Comparison of ENCODE assay signal across 24 mouse cellular contexts in genomic region chr1:89544094-89544493, GRCm38 (mm10).
DNase-seq lines count a peak whose midpoint lies in the region; ATAC-seq and TF ChIP-seq lines count a peak whose summit lies in the region.
"Had no signal": no experiment of that assay in that cellular context is flagged by ENCODE, and none has a peak within 500 bp of the region (broad histone marks: within the 10 kb centered on the region; RNA-seq: fewer than 3 reads in every experiment).

No protein-coding gene starts in this region.

- no peaks in the 10 kb centered on the region for H3K27me3 ChIP-seq in heart, adult 2 months (ENCODE audit: control insufficient read depth, insufficient read depth, low read length)
- H3K27me3 ChIP-seq in heart, embryonic 10.5 days (ENCODE audit: insufficient read depth, poor library complexity, severe bottlenecking), result no peaks in the 10 kb centered on the region
- H3K27me3 ChIP-seq in lung, postnatal 0 days (replicated peaks; ENCODE audit: insufficient read depth, low read length), result no peaks in the 10 kb centered on the region
- no peaks in the 10 kb centered on the region for H3K27me3 ChIP-seq in myocyte (ENCODE audit: control insufficient read depth, insufficient read depth, insufficient read length)
- H3K27me3 ChIP-seq in intestine, embryonic 16.5 days (replicated peaks; ENCODE audit: control insufficient read depth, insufficient read depth, low read length), result no peaks in the 10 kb centered on the region
- H3K27me3 ChIP-seq: embryonic facial prominence, embryonic 13.5 days; forebrain, embryonic 15.5 days; heart, embryonic 13.5 days; hindbrain, embryonic 12.5 days; hindbrain, embryonic 15.5 days had no signal

- no peak overlapping the region for H3K4me2 ChIP-seq in lung, postnatal 0 days (replicated peaks; ENCODE audit: low read depth, low read length)
- peak overlapping the region; percentile 8 for H3K4me2 ChIP-seq in myocyte (ENCODE audit: low read depth)
- no peak overlapping the region for H3K4me2 ChIP-seq in intestine, embryonic 16.5 days (ENCODE audit: low read depth, low read length)
- H3K4me2 ChIP-seq: embryonic facial prominence, embryonic 13.5 days; forebrain, embryonic 12.5 days; forebrain, embryonic 15.5 days; heart, embryonic 13.5 days; hindbrain, embryonic 12.5 days; hindbrain, embryonic 15.5 days had no signal

- H3K4me1 ChIP-seq in heart, adult 2 months (ENCODE audit: control insufficient read depth, insufficient read depth, low read length), result peaks cover 29% of the 10 kb centered on the region
- peaks cover 39% of the 10 kb centered on the region for H3K4me1 ChIP-seq in heart, embryonic 10.5 days
- H3K4me1 ChIP-seq in lung, postnatal 0 days (ENCODE audit: insufficient read depth, low read depth, low read length), result no peaks in the 10 kb centered on the region; the same call in 1 of the 2 replicates
- peaks cover 9% of the 10 kb centered on the region for H3K4me1 ChIP-seq in intestine, embryonic 16.5 days (ENCODE audit: control insufficient read depth, insufficient read depth, low read length)

- no peak for TF ChIP-seq POLR2A in heart, adult 2 months (IDR thresholded peaks at IDR 0.05; ENCODE audit: insufficient read depth, low read depth, low read length)
- TF ChIP-seq POLR2A in myocyte (IDR thresholded peaks at IDR 0.05; ENCODE audit: insufficient read length, low read depth), result no peak

- ATAC-seq in lung, postnatal 0 days, result peak; percentile 17; the same call in 1 of the 2 replicates
- ATAC-seq in intestine, embryonic 16.5 days, result no peak
- ATAC-seq: CD4-positive, CD25-positive, alpha-beta regulatory T cell, adult 4 months; forebrain, embryonic 15.5 days had no signal

- DNase-seq in heart, adult 2 months, result peak in 1 of 2 experiments; percentile 45
- no peak for DNase-seq in heart, embryonic 10.5 days (ENCODE audit: low spot score)
- DNase-seq in lung, postnatal 0 days (ENCODE audit: low spot score), result peak; percentile 25
- no peak for DNase-seq in lung, adult 18-20 months
- DNase-seq: adrenal gland, adult 8-10 months; adrenal gland, postnatal 25 days; cerebellum, adult 11-12 months; cerebellum, adult 8-10 months; cerebellum, postnatal 10 days; cerebellum, postnatal 36 days; embryo, embryonic 11 days; gastrocnemius, postnatal 14 days; heart, postnatal 14 days had no signal

- H3K79me2 ChIP-seq in heart, adult 2 months (replicated peaks; ENCODE audit: control insufficient read depth, insufficient read depth, low read length), result peaks cover 10% of the 10 kb centered on the region
- peaks cover 93% of the 10 kb centered on the region for H3K79me2 ChIP-seq in myocyte (ENCODE audit: control insufficient read depth, insufficient read depth)

- TF ChIP-seq CTCF in heart, adult 2 months (IDR thresholded peaks at IDR 0.05), result no peak
- no peak for TF ChIP-seq CTCF in lung, postnatal 0 days (IDR thresholded peaks at IDR 0.05)

- H3ac ChIP-seq in myocyte (ENCODE audit: control insufficient read depth, insufficient read length), result no peak overlapping the region

- no peaks in the 10 kb centered on the region for H3K36me3 ChIP-seq in heart, adult 2 months (ENCODE audit: control insufficient read depth, insufficient read depth, low read length)
- H3K36me3 ChIP-seq in heart, embryonic 10.5 days, result no peaks in the 10 kb centered on the region
- H3K36me3 ChIP-seq in lung, postnatal 0 days (ENCODE audit: insufficient read depth, low read length), result no peaks in the 10 kb centered on the region
- H3K36me3 ChIP-seq in myocyte (ENCODE audit: control insufficient read depth, insufficient read depth), result no peaks in the 10 kb centered on the region
- no peaks in the 10 kb centered on the region for H3K36me3 ChIP-seq in intestine, embryonic 16.5 days (ENCODE audit: control insufficient read depth, insufficient read depth, low read length)
- H3K36me3 ChIP-seq: embryonic facial prominence, embryonic 10.5 days; embryonic facial prominence, embryonic 13.5 days; forebrain, embryonic 12.5 days; forebrain, embryonic 15.5 days; heart, embryonic 13.5 days; hindbrain, embryonic 12.5 days; hindbrain, embryonic 15.5 days had no signal

- H3K9ac ChIP-seq in heart, adult 2 months (ENCODE audit: low read depth, low read length), result no peak overlapping the region
- H3K9ac ChIP-seq in lung, postnatal 0 days (replicated peaks; ENCODE audit: low read depth), result no peak overlapping the region
- H3K9ac ChIP-seq in intestine, embryonic 16.5 days (ENCODE audit: low read depth, low read length), result no peak overlapping the region
- H3K9ac ChIP-seq: embryonic facial prominence, embryonic 13.5 days; forebrain, embryonic 12.5 days; forebrain, embryonic 15.5 days; heart, embryonic 13.5 days; hindbrain, embryonic 12.5 days; hindbrain, embryonic 15.5 days had no signal

- peak overlapping the region; percentile 58 for H3K27ac ChIP-seq in heart, adult 2 months
- H3K27ac ChIP-seq in heart, embryonic 10.5 days, result no peak overlapping the region
- H3K27ac ChIP-seq in lung, postnatal 0 days (ENCODE audit: low read length), result no peak overlapping the region
- H3K27ac ChIP-seq in intestine, embryonic 16.5 days (ENCODE audit: low read length), result no peak overlapping the region
- H3K27ac ChIP-seq: embryonic facial prominence, embryonic 10.5 days; embryonic facial prominence, embryonic 13.5 days; forebrain, embryonic 12.5 days; forebrain, embryonic 15.5 days; heart, embryonic 13.5 days; hindbrain, embryonic 15.5 days had no signal

- no peak for TF ChIP-seq EP300 in heart, adult 2 months (IDR thresholded peaks at IDR 0.05; ENCODE audit: insufficient read depth, low read depth, low read length)
- no peak for TF ChIP-seq EP300 in lung, postnatal 0 days (IDR thresholded peaks at IDR 0.05)

- no peak overlapping the region for H3K4me3 ChIP-seq in heart, adult 2 months
- H3K4me3 ChIP-seq in heart, embryonic 10.5 days, result no peak overlapping the region
- H3K4me3 ChIP-seq in lung, postnatal 0 days (ENCODE audit: low read depth, low read length), result no peak overlapping the region
- no peak overlapping the region for H3K4me3 ChIP-seq in myocyte
- H3K4me3 ChIP-seq in intestine, embryonic 16.5 days (ENCODE audit: low read length), result no peak overlapping the region
- H3K4me3 ChIP-seq: embryonic facial prominence, embryonic 10.5 days; embryonic facial prominence, embryonic 13.5 days; erythroblast, embryonic 14.5 days; forebrain, embryonic 12.5 days; forebrain, embryonic 15.5 days; heart, embryonic 13.5 days; hindbrain, embryonic 12.5 days; hindbrain, embryonic 15.5 days had no signal

- no peaks in the 10 kb centered on the region for H3K9me3 ChIP-seq in heart, embryonic 10.5 days
- no peaks in the 10 kb centered on the region for H3K9me3 ChIP-seq in lung, postnatal 0 days (ENCODE audit: low read length)
- no peaks in the 10 kb centered on the region for H3K9me3 ChIP-seq in intestine, embryonic 16.5 days (ENCODE audit: control insufficient read depth, low read length)
- H3K9me3 ChIP-seq: embryonic facial prominence, embryonic 10.5 days; embryonic facial prominence, embryonic 13.5 days; forebrain, embryonic 12.5 days; forebrain, embryonic 15.5 days; heart, embryonic 13.5 days; hindbrain, embryonic 12.5 days; hindbrain, embryonic 15.5 days had no signal

- 74% methylated on average over 4 of the region's 4 CpGs for WGBS in heart, adult 2 months
- WGBS in heart, embryonic 10.5 days, result 89% methylated on average over 4 of the region's 4 CpGs
- WGBS in lung, postnatal 0 days, result 81% methylated on average over 4 of the region's 4 CpGs
- 86% methylated on average over 4 of the region's 4 CpGs for WGBS in intestine, embryonic 16.5 days

- intact Hi-C loops in heart, adult 2 months (cut with DNase I), result no loop called here

TF ChIP-seq in myocyte, 11 proteins besides CTCF, POLR2A, EP300 and RAD21:
- TF ChIP-seq TCF3 (IDR thresholded peaks at IDR 0.05; ENCODE audit: insufficient read length, low read depth), result no peak
- no peak for TF ChIP-seq SRF (IDR thresholded peaks at IDR 0.05; ENCODE audit: control insufficient read depth, insufficient read length, low read depth)
- TF ChIP-seq MYOG (IDR thresholded peaks at IDR 0.05; ENCODE audit: control insufficient read depth in 1 of 3, insufficient read depth in 1 of 3, insufficient read length in 2 of 3, low read depth in 2 of 3), result no peak
- TF ChIP-seq USF1 (IDR thresholded peaks at IDR 0.05; ENCODE audit: low read depth), result no peak
- no peak for TF ChIP-seq MYOD1 (IDR thresholded peaks at IDR 0.05; ENCODE audit: control insufficient read depth in 1 of 3, insufficient read length in 2 of 3, low read depth in 2 of 3)
- no peak for TF ChIP-seq TCF12 (IDR thresholded peaks at IDR 0.05; ENCODE audit: insufficient read depth, poor library complexity, severe bottlenecking)
- TF ChIP-seq CEBPB (IDR thresholded peaks at IDR 0.05; ENCODE audit: insufficient read depth, poor library complexity, severe bottlenecking), result no peak
